Mouse (Mus musculus): ENCODE measurements at regions not wholly inside any gene's neighbourhood (a gene's known extent, or its start where the extent isn't known, plus 50 kb on each side); places are given as distances from the start of the nearest gene placed in this dataset.

DNA sequence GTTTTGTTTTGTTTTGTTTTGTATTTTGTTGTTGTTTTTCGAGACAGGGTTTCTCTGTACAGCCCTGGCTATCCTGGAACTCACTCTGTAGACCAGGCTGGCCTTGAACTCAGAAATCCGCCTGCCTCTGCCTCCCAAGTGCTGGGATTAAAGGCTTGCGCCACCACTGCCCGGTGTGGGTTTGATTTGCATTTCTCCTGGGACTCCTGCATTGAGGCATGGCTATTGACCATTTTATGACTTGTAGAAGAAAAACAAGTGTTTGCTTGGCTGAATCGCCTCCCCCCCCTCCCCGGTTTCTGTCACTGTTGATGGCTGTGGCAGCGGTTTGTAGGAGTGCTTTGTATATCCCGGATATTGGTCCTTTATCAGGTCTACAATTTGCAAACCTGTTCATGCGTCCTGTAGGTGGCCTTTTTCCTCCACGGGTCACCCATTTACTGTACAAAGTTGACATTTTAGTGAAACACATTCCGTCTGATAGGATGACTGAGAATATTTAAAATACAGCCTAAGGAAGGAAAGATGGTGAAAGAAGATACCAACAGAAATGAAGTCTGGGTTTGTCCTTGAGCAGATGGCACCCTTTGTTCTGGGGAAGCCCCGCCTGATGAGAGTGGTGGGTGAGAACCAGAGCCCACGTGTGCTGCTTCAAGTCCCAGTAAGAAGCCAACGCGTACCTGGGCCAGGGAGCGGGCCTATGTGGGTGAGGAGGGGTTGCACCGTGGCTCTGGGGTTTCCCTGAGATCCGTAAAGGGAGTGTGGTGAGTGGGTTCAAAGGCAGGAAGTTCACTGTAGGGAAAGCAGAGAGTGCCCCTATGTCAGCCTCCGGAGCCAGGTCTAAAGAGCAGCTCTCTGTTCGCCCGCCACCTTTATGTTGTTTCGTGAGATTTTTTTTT lies 52.6 kb upstream of the Smndc1 start:
- DNase-seq = no peak

DNA sequence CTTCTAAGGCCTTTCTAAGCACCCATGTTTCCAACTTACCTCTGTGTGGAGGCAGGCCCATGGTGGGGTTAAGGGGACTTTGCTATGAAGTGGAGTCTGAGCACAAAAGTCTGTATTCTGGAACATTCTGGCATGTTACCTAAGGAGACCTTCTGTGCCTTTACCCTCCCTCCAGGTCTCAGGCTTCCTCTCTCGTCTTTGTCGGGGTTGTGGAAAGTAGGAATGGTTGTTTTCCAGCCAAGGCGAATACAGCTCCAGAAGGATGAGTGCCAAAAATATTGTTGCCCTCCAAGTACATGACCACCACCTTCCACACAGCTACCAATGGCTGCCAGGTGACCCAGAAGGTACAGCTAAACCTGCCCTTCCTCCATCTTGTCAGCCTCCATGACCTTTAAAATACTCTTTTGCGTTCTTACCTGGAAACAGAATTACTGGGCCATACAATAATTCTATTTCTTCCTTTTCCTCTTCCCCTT lies 51.8 kb upstream of the Smndc1 start:
- DNase-seq = no peak

GRCm38 (mm10) chr19:53441449-53442131 lies 51.2 kb upstream of the Smndc1 start:
- no peak for DNase-seq

GRCm38 (mm10) chr19:53440327-53441055 lies 50.1 kb upstream of the Smndc1 start:
- DNase-seq = no peak

Data from liver (tissue).